Mouse (Mus musculus): Measurements from ENCODE around the gene Polr2g. TPM values are rescaled to one million over a fixed set of nuclear protein-coding genes. Genes with fewer than 3 reads are reported as not detected.

Gene Polr2g
- polyA plus RNA-seq, 1 experiment from 2014 or later = 141 TPM

DNA sequence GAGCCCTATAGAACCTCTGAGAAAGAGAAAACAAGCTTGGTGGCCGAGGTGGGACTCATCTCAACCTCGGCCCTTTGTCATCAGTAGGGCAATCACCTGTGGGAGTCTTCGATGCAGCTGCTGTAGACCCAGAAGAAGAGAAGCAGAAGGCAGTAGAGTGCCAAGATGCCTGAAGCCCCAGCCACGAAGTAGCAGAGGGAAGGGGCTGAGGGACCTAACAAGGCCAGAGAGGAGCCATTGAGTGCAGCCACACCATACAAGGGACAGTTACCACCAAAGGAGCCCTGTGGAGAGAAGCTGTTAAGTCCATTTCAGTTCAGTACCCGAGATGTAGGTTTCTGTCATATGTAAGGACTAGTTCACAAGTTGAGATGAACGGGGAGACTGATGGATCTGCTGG, 25.0 kb downstream of the Polr2g start:
- peak overlapping the region; percentile 99 for H3K4me2 ChIP-seq (ENCODE audit: low read depth, low read length)
- no peak overlapping the region for H3K27ac ChIP-seq (ENCODE audit: low read depth, low read length)
- WGBS = 48% methylated on average over 6 of the region's 6 CpGs
- H3K9ac ChIP-seq (replicated peaks; ENCODE audit: low read depth, low read length) = peak overlapping the region; percentile 95; the same call in 1 of the 2 replicates
- H3K27me3 ChIP-seq (ENCODE audit: control insufficient read depth, insufficient read depth, low read length) = no peaks in the 10 kb centered on the region
- H3K9me3 ChIP-seq (ENCODE audit: control insufficient read depth, low read length) = no peaks in the 10 kb centered on the region
- H3K4me3 ChIP-seq (ENCODE audit: low read depth, low read length) = peak overlapping the region; percentile 64
- H3K36me3 ChIP-seq (ENCODE audit: control insufficient read depth, insufficient read depth, low read length) = peaks cover 36% of the 10 kb centered on the region
- peaks cover 33% of the 10 kb centered on the region for H3K4me1 ChIP-seq (ENCODE audit: control insufficient read depth, insufficient read depth, low read length)
- no peak for ATAC-seq (ENCODE audit: low read depth)

- Histone ChIP-seq H3K9me3 (ENCODE audit: control insufficient read depth, low read length) (no peaks in the 10 kb centered on the region), H3K27me3 (ENCODE audit: control insufficient read depth, insufficient read depth, low read length) (no peaks in the 10 kb centered on the region), H3K4me2 (ENCODE audit: low read depth, low read length) (peak overlapping the region; percentile 99; the same call in 1 of the 2 replicates), H3K36me3 (ENCODE audit: control insufficient read depth, insufficient read depth, low read length) (peaks cover 36% of the 10 kb centered on the region), H3K4me3 (ENCODE audit: low read depth, low read length) (peak overlapping the region; percentile 64; the same call in 1 of the 2 replicates), H3K4me1 (ENCODE audit: control insufficient read depth, insufficient read depth, low read length) (peaks cover 33% of the 10 kb centered on the region), H3K9ac (replicated peaks; ENCODE audit: low read depth, low read length) (peak overlapping the region; percentile 95; the same call in 1 of the 2 replicates), H3K27ac (ENCODE audit: low read depth, low read length) (no peak overlapping the region)
- ATAC-seq (ENCODE audit: low read depth) = no peak
- WGBS = 89% methylated on average over 5 of the region's 5 CpGs
These were observed 25.4 kb downstream of the Polr2g start for GRCm38 (mm10) chr19:8772996-8773395.

GRCm38 (mm10) chr19:8770567-8771270, 27.7 kb downstream of the Polr2g start, which contains the start of gene Tmem223:
Tmem223 (plus strand) TSS chr19:8770996.
- peaks cover 31% of the 10 kb centered on the region for H3K4me1 ChIP-seq (ENCODE audit: control insufficient read depth, insufficient read depth, low read length)

DNA sequence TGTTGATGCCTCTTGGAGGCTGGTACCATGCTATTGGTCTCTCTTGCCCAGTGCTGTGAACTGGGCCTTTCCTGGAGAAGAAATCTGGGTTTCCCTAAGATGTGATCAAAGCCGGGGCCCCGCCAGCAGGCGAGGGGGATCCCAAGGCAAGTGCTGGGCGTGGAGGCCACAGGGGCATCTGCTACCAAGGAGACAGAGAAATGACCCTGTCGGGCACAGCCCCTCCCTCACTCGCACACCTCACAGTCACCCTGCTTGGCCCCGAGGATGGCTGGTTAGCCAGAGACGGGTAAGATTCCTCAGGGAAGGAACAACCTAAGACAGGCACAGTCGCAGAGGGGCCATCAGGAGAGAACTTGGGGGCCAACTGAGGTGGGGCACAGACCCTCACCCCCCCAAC, 32.8 kb downstream of the Polr2g start:
- Histone ChIP-seq H3K4me1 (ENCODE audit: control insufficient read depth, insufficient read depth, low read length) (peaks cover 4% of the 10 kb centered on the region; the same call in 1 of the 2 replicates), H3K27me3 (ENCODE audit: control insufficient read depth, insufficient read depth, low read length) (no peaks in the 10 kb centered on the region), H3K4me2 (ENCODE audit: low read depth, low read length) (no peak overlapping the region), H3K9ac (replicated peaks; ENCODE audit: low read depth, low read length) (no peak overlapping the region), H3K27ac (ENCODE audit: low read depth, low read length) (no peak overlapping the region), H3K36me3 (ENCODE audit: control insufficient read depth, insufficient read depth, low read length) (peaks cover 76% of the 10 kb centered on the region), H3K9me3 (ENCODE audit: control insufficient read depth, low read length) (peaks cover 5% of the 10 kb centered on the region), H3K4me3 (ENCODE audit: low read depth, low read length) (no peak overlapping the region)
- no peak for ATAC-seq (ENCODE audit: low read depth)
- WGBS = over 99% methylated on average over 9 of the region's 9 CpGs

More at GRCm38 (mm10) chr19:8770567-8771270, 27.7 kb downstream of the Polr2g start, which contains the start of gene Tmem223:
- peak; percentile 47; the same call in 1 of the 2 replicates for ATAC-seq (ENCODE audit: low read depth)
- Histone ChIP-seq H3K36me3 (ENCODE audit: control insufficient read depth, insufficient read depth, low read length) (peaks cover 56% of the 10 kb centered on the region), H3K9ac (replicated peaks; ENCODE audit: low read depth, low read length) (peak within 1 kb of the TSS; percentile 96), H3K27ac (ENCODE audit: low read depth, low read length) (peak within 1 kb of the TSS; percentile 84), H3K27me3 (ENCODE audit: control insufficient read depth, insufficient read depth, low read length) (no peaks in the 10 kb centered on the region), H3K4me2 (ENCODE audit: low read depth, low read length) (peak within 1 kb of the TSS; percentile 88), H3K4me3 (ENCODE audit: low read depth, low read length) (peak within 1 kb of the TSS; percentile 78), H3K9me3 (ENCODE audit: control insufficient read depth, low read length) (peaks cover under 1% of the 10 kb centered on the region; the same call in 1 of the 2 replicates)
- 22% methylated on average over 29 of the region's 29 CpGs for WGBS

DNA sequence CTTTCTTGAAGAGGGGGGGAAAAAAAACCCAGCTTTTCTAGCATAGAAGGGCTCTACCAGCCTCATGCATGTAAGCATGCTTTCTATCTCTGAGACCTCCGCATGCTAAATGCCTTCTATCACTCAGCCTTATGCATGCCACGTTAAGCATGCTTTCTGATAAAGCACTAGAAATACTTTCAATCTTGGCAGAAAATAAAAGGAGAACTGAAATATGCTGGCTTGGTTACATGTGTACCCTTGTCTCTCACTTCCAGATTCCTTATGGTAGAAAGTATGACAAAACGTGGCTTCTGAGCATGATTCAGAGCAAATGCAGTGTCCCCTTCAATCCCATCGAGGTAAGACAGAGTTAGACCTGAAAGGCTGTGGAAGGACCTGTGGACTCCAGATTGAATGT, 35.1 kb downstream of the Polr2g start:
- H3K9me3 ChIP-seq (ENCODE audit: control insufficient read depth, low read length) = peaks cover 5% of the 10 kb centered on the region
- peaks cover 55% of the 10 kb centered on the region for H3K36me3 ChIP-seq (ENCODE audit: control insufficient read depth, insufficient read depth, low read length)
- no peak overlapping the region for H3K4me2 ChIP-seq (ENCODE audit: low read depth, low read length)
- peaks cover under 1% of the 10 kb centered on the region for H3K4me1 ChIP-seq (ENCODE audit: control insufficient read depth, insufficient read depth, low read length)
- 96% methylated on average over 4 of the region's 4 CpGs for WGBS
- no peak overlapping the region for H3K27ac ChIP-seq (ENCODE audit: low read depth, low read length)
- no peak overlapping the region for H3K4me3 ChIP-seq (ENCODE audit: low read depth, low read length)
- ATAC-seq (ENCODE audit: low read depth) = no peak
- H3K27me3 ChIP-seq (ENCODE audit: control insufficient read depth, insufficient read depth, low read length) = no peaks in the 10 kb centered on the region
- H3K9ac ChIP-seq (replicated peaks; ENCODE audit: low read depth, low read length) = no peak overlapping the region

DNA sequence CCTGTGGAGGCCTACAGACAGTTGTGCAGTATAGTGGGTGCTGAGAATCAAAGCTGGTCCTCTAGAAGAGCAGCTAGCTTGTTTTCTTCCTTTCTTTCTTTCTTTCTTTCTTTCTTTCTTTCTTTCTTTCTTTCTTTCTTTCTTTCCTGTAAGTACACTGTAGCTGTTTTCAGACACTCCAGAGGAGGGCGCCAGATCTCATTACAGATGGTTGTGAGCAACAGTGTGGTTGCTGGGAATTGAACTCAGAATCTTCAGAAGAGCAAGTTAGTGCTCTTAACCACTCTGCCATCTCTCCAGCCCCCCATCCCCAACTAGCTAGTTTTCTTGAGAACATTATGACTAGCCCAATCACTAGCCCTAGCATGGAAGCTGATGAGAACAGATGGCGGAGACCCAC, 37.6 kb downstream of the Polr2g start:
- H3K4me2 ChIP-seq (ENCODE audit: low read depth, low read length) = no peak overlapping the region

GRCm38 (mm10) chr19:8758899-8759298, 39.5 kb downstream of the Polr2g start:
- ATAC-seq (ENCODE audit: low read depth) = no peak
- Histone ChIP-seq H3K27ac (ENCODE audit: low read depth, low read length) (no peak overlapping the region), H3K4me3 (ENCODE audit: low read depth, low read length) (no peak overlapping the region), H3K27me3 (ENCODE audit: control insufficient read depth, insufficient read depth, low read length) (no peaks in the 10 kb centered on the region; the same call in 1 of the 2 replicates), H3K9ac (replicated peaks; ENCODE audit: low read depth, low read length) (no peak overlapping the region), H3K4me2 (ENCODE audit: low read depth, low read length) (no peak overlapping the region), H3K36me3 (ENCODE audit: control insufficient read depth, insufficient read depth, low read length) (peaks cover 20% of the 10 kb centered on the region), H3K4me1 (ENCODE audit: control insufficient read depth, insufficient read depth, low read length) (peaks cover 15% of the 10 kb centered on the region), H3K9me3 (ENCODE audit: control insufficient read depth, low read length) (no peaks in the 10 kb centered on the region)
- whole genome bisulfite sequencing = 95% methylated on average over 2 of the region's 2 CpGs

More for the DNA sequence above, 37.6 kb downstream of the Polr2g start:
- H3K36me3 ChIP-seq (ENCODE audit: control insufficient read depth, insufficient read depth, low read length) = peaks cover 30% of the 10 kb centered on the region
- peaks cover 14% of the 10 kb centered on the region for H3K4me1 ChIP-seq (ENCODE audit: control insufficient read depth, insufficient read depth, low read length)
- ATAC-seq (ENCODE audit: low read depth) = no peak
- peaks cover 5% of the 10 kb centered on the region for H3K9me3 ChIP-seq (ENCODE audit: control insufficient read depth, low read length)
- WGBS = 94% methylated on average over 2 of the region's 2 CpGs
- no peak overlapping the region for H3K4me3 ChIP-seq (ENCODE audit: low read depth, low read length)
- H3K9ac ChIP-seq (replicated peaks; ENCODE audit: low read depth, low read length) = no peak overlapping the region
- H3K27me3 ChIP-seq (ENCODE audit: control insufficient read depth, insufficient read depth, low read length) = no peaks in the 10 kb centered on the region; the same call in 1 of the 2 replicates
- H3K27ac ChIP-seq (ENCODE audit: low read depth, low read length) = no peak overlapping the region

DNA sequence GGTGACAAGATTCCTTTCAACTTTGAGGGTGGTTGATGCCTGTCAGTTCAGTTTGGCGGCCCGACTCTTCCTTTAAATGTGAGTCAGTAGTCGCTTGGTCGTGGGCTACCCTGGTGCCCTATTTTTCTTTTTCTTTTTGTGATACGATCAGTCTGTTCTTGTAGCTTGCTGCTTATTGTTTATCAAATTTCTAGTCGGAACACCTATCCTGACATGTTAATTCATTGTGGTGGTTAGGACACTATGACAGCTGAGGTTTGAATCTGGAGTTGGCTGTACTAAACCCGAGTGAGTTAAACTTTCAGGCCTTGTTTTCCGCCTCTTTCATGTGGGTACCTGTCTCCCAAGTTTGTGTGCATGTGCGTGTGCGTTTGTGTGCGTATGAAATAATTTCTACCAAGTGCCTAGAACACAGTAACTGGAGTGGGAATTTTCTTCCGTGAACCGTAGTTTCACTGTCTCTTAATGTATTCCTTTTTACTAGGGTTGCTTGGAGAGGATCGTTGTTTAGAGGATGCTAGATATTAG, 40.8 kb downstream of the Polr2g start:
- Histone ChIP-seq H3K36me3 (ENCODE audit: control insufficient read depth, insufficient read depth, low read length) (peaks cover 13% of the 10 kb centered on the region), H3K27ac (ENCODE audit: low read depth, low read length) (peak overlapping the region; percentile 88), H3K27me3 (ENCODE audit: control insufficient read depth, insufficient read depth, low read length) (no peaks in the 10 kb centered on the region; the same call in 1 of the 2 replicates), H3K4me3 (ENCODE audit: low read depth, low read length) (peak overlapping the region; percentile 97), H3K4me1 (ENCODE audit: control insufficient read depth, insufficient read depth, low read length) (peaks cover 15% of the 10 kb centered on the region), H3K9ac (replicated peaks; ENCODE audit: low read depth, low read length) (peak overlapping the region; percentile 95), H3K9me3 (ENCODE audit: control insufficient read depth, low read length) (no peaks in the 10 kb centered on the region), H3K4me2 (ENCODE audit: low read depth, low read length) (peak overlapping the region; percentile 79)
- 5% methylated on average over 14 of the region's 14 CpGs for WGBS
- ATAC-seq (ENCODE audit: low read depth) = no peak
